Mouse (Mus musculus) effector memory CD4-positive, alpha-beta T cell, adult 5 months (primary cell): ENCODE data around the gene Clip4. TPM values are rescaled to one million over a fixed set of nuclear protein-coding genes. Genes with fewer than 3 reads are reported as not detected.

ENCODE experiments used
- polyA plus RNA-seq: library from polyadenylated mRNA; unstranded; fragments of 100-300 nt; shearing (Covaris generic); gene quantifications from one replicate; pipeline ENCODE4 v1.2.1, GENCODE M21; 2017

Gene Clip4
- not detected for polyA plus RNA-seq

DNA sequence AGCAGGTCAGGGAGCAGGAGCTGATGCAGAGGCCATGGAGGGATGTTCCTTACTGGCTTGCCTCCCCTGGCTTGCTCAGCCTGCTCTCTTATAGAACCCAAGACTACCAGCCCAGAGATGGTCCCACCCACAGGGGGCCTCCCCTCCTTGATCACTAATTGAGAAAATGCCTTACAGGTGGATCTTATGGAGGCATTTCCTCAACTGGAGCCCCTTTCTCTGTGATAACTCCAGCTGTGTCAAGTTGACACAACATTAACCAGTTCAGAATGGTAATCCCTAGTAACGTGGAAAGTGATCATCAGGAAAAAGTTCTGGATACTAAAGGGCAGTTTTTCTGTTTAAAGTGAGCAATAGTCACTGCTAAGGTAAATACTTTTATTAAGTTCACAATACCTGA lies at the start of gene Clip4:
Gene Clip4 (plus strand): TSS at position 301 of the 400 bp plus-strand sequence.

DNA sequence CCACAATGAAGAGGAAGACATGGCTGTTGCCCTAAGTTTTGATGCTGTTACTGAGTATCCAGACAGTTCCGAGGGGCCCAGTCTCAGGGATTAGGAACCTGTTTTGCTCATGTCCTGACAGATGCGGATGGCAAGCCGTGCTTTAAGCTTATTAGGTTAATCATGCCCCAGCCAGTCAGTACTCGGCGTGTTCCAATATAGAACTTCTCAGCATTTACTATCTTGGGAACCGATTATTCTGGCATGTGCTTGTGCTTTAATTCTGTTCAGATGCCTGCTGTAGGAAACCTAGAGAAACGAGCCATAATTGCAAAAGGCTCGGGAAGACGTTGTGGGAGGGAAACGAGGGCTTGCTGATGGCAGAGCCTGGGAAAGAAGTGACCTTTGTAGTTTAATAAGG lies 15.4 kb upstream of the Clip4 start, which contains the start of gene Pcare:
Gene Pcare (minus strand): TSS at position 64 of the 400 bp plus-strand sequence.

Other genes with a start within 250 kb of the Clip4 start
- gene Ndc80, start 241.6 kb upstream of the Clip4 start, polyA plus RNA-seq, result 12.8 TPM
- gene Spdya, start 216.4 kb upstream of the Clip4 start, polyA plus RNA-seq, result 3.2 TPM
- gene Wdr43, start 152.6 kb upstream of the Clip4 start, polyA plus RNA-seq, result 140 TPM
- gene Togaram2, start 95.2 kb upstream of the Clip4 start, polyA plus RNA-seq, result not detected
- gene Pcare, start 15.6 kb upstream of the Clip4 start, polyA plus RNA-seq, result not detected